Mouse (Mus musculus) forebrain, postnatal 0 days (tissue): ENCODE measurements around the gene Ddx60. TPM values are rescaled to one million over a fixed set of nuclear protein-coding genes. Genes with fewer than 3 reads are reported as not detected.

ENCODE experiments used
- ATAC-seq: fragments of 200-750 bp; cut with Nextera tagmentation; 2 replicates; pipeline ENCODE4 v1.8.0; 2017; ENCODE audit warnings: mild to moderate bottlenecking, moderate library complexity
- DNase-seq: peaks from one replicate; pipeline ENCODE4 v3.0.0-alpha.2; 2015
- H3K27ac ChIP-seq: fragments of 300-500 bp; sonication (generic); 2 replicates; pipeline ENCODE4 v1.5.1; 2014; ENCODE audit warnings: low read depth, mild to moderate bottlenecking, antibody characterized with exemption, low read length, moderate library complexity, mixed read lengths
- H3K27me3 ChIP-seq: fragments of 300-500 bp; sonication (generic); 2 replicates; pipeline ENCODE4 v1.6.1; 2014; ENCODE audit warnings: mild to moderate bottlenecking, low read length, mixed read lengths; ENCODE audit not compliant: insufficient read depth
- H3K36me3 ChIP-seq: fragments of 300-500 bp; sonication (generic); 2 replicates; pipeline ENCODE4 v1.6.1; 2014; ENCODE audit warnings: mild to moderate bottlenecking, moderate library complexity; ENCODE audit not compliant: insufficient read depth
- H3K4me1 ChIP-seq: fragments of 300-500 bp; sonication (generic); 2 replicates; pipeline ENCODE4 v1.6.1; 2014; ENCODE audit warnings: antibody characterized with exemption; ENCODE audit not compliant: insufficient read depth
- H3K4me2 ChIP-seq: fragments of 300-500 bp; sonication (generic); 2 replicates; pipeline ENCODE4 v1.6.1; 2014; ENCODE audit warnings: low read depth, mild to moderate bottlenecking, moderate library complexity
- H3K4me3 ChIP-seq: fragments of 300-500 bp; sonication (generic); 2 replicates; pipeline ENCODE4 v1.5.1; 2014; ENCODE audit warnings: low read depth, low read length, mixed read lengths
- H3K9ac ChIP-seq: fragments of 300-500 bp; sonication (generic); 2 replicates; pipeline ENCODE4 v1.6.1; 2014; ENCODE audit warnings: mild to moderate bottlenecking
- H3K9me3 ChIP-seq: fragments of 300-500 bp; sonication (generic); 2 replicates; pipeline ENCODE4 v1.6.1; 2016; ENCODE audit warnings: low read length
- CTCF ChIP-seq: sonication (generic); IDR thresholded peaks from 2 replicates; pipeline ENCODE4 v1.5.1; 2016; ENCODE audit warnings: antibody characterized with exemption, control low read depth, low read depth
- WGBS: fragments of 180-500 bp; shearing (Covaris S2); extraction: QIAGEN DNeasy Blood & Tissue Kit; methylation state at CpG from one replicate; pipeline ENCODE4 v1.1.7; 2014; 5-methylcytosine and 5-hydroxymethylcytosine counted together
- polyA plus RNA-seq: library from polyadenylated mRNA; unstranded; fragments of >200 nt; fragmentation: Nextera tagmentation; extraction: Ambion mirVana; gene quantifications from 2 replicates; pipeline ENCODE4 v1.2.1, GENCODE M21; 2015
- total RNA-seq: library from RNA; depleted of rRNA; stranded (reverse); fragments of >200 nt; gene quantifications from 2 replicates; pipeline ENCODE4 v1.2.3, GENCODE M21; 2014

Gene Ddx60
- total and polyA plus RNA-seq, 2 experiments from 2014 or later = 0.48 to 0.93 TPM

DNA sequence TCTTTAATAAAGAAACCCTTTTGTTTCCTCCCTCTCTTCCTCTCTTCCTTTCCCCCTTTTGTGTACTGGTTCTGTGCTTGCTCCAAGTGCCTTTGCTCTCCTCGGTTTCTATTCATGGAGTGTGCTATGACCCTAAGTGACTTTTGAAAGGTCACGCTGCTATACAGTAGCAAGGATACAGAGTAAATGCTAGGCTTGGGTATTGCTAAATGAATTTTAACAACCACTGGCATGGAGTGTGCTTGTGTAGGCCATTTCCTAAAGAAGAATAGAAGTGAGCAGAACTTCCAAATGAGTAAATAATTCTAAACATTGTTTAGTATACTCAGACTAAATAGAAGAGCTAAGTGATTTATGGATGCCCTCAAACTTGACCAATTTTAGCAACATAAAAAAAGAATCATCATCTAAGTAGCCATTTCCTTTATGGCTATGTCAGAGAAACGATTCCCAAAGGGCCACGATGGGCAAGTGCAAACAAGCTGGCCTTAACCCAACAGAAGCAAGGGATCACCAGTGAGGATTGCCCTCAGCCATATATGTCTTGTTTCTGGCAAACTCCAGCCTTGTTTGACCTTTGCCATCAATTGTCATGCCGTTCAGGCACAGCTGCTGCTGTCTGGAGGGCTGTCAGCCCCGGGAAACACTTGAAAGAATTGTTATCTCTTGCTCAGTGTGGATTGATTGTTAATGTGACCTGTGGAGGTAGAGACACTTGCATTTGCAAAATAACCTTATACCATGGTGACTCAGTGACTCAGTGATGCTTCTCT lies 58.0 kb downstream of the Ddx60 start:
- no peak for TF ChIP-seq CTCF
- H3K27ac ChIP-seq = no peak overlapping the region

DNA sequence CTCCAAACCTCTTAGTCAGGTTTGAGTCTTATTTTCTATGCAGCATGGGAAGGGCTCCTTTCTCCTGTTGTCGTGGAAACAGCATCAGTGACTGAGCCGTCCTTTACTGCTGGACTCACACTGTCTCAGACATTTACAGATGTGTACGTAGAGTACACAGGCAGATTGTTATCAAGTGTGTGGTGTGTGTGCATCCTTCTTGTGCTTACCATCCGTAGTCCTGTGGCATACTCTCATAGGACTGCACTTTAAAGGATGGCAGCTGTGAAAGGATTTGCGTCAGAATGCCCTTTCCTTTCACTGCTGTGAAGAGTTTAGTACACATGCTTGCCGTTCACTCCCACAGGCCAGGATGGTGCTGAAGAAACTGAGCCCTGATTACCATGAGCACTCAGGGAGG lies 61.6 kb downstream of the Ddx60 start:
- WGBS = 15% methylated on average over 6 of the region's 6 CpGs

More for the DNA sequence above, 58.0 kb downstream of the Ddx60 start:
- Histone ChIP-seq H3K27me3 (no peaks in the 10 kb centered on the region), H3K4me1 (no peaks in the 10 kb centered on the region), H3K4me3 (no peak overlapping the region), H3K36me3 (no peaks in the 10 kb centered on the region), H3K4me2 (no peak overlapping the region), H3K9ac (no peak overlapping the region), H3K9me3 (no peaks in the 10 kb centered on the region)
- no peak for ATAC-seq
- 73% methylated on average over 6 of the region's 6 CpGs for WGBS
- DNase-seq = no peak

DNA sequence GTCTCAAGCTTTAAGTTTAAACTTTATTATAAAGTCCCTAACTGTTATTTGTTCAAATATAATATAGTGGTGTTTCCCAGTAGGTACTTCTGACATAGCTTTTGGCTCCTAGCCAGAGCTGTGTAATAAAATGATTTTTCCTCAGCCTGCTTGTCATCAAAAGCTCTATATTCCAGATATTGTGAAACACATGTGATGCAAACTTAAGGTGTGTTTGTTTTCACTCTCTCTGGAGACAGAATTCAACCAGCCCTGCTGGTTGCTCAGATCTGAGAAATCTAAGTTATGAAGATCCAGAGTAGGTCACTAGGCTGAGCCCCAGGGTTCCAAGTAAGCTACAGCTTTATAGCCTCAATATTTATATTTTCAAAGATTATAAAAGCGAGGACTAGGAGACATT lies 64.9 kb downstream of the Ddx60 start:
- Histone ChIP-seq H3K4me1 (no peaks in the 10 kb centered on the region), H3K9me3 (no peaks in the 10 kb centered on the region), H3K27ac (no peak overlapping the region), H3K9ac (no peak overlapping the region), H3K4me2 (no peak overlapping the region), H3K4me3 (no peak overlapping the region), H3K36me3 (no peaks in the 10 kb centered on the region), H3K27me3 (no peaks in the 10 kb centered on the region)
- no peak for ATAC-seq
- no peak for TF ChIP-seq CTCF
- no peak for DNase-seq
- 88% methylated on average over 1 of the region's 1 CpGs for WGBS

More for the DNA sequence above, 61.6 kb downstream of the Ddx60 start:
- no peak for TF ChIP-seq CTCF
- Histone ChIP-seq H3K9me3 (no peaks in the 10 kb centered on the region), H3K36me3 (no peaks in the 10 kb centered on the region), H3K4me1 (no peaks in the 10 kb centered on the region), H3K27me3 (no peaks in the 10 kb centered on the region), H3K4me3 (no peak overlapping the region), H3K4me2 (no peak overlapping the region), H3K27ac (no peak overlapping the region), H3K9ac (no peak overlapping the region)
- ATAC-seq (peak; percentile 66), DNase-seq (peak; percentile 18)

DNA sequence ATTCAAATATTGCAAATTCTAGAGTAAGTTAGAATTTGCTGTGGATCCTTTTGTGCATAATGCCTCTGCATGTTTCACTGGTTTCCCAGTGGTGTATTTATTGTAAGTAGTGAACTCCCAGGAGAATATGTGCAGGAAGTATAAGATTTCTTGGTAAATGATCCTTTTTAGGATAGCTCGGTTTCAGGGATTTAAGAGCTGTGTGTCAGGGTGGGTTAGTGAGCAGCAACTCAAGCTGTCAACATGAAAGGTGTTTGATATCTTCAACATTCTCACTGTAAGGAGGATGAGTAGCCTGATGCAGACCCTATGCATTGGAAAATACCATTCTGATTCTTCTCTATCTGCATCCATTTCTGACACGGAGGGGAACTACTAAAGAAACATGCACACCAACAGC lies 69.2 kb downstream of the Ddx60 start:
- WGBS = 91% methylated on average over 2 of the region's 2 CpGs
- H3K36me3 ChIP-seq = no peaks in the 10 kb centered on the region
- no peak overlapping the region for H3K4me3 ChIP-seq
- DNase-seq = no peak
- no peaks in the 10 kb centered on the region for H3K4me1 ChIP-seq
- H3K9me3 ChIP-seq = no peaks in the 10 kb centered on the region
- no peak for TF ChIP-seq CTCF
- no peaks in the 10 kb centered on the region for H3K27me3 ChIP-seq
- no peak overlapping the region for H3K9ac ChIP-seq
- no peak overlapping the region for H3K27ac ChIP-seq
- no peak overlapping the region for H3K4me2 ChIP-seq
- no peak for ATAC-seq

DNA sequence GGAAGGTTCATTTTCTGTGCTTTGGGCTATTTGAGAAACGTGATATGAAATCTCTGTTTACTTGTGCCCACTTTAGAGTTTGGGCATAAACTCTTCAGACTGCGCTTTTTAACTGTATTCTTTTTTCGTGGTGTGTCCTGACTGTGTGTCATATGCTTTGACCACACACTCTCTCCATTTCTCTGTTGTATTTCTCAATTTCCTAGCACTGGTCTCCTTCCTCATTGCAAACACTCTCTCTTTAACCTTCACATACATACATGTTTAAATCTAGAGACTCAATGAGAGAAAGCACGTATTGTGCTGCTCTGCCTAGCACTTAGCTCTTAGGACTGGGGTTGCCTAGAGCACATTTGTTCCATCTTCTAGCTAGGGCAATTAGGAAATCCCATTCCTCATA lies 86.3 kb downstream of the Ddx60 start:
- TF ChIP-seq CTCF = no peak
- Histone ChIP-seq H3K4me2 (no peak overlapping the region), H3K9me3 (no peaks in the 10 kb centered on the region), H3K4me3 (no peak overlapping the region), H3K4me1 (no peaks in the 10 kb centered on the region), H3K36me3 (no peaks in the 10 kb centered on the region), H3K9ac (no peak overlapping the region), H3K27me3 (no peaks in the 10 kb centered on the region), H3K27ac (no peak overlapping the region)
- 89% methylated on average over 4 of the region's 4 CpGs for WGBS
- DNase-seq (no peak), ATAC-seq (no peak)

DNA sequence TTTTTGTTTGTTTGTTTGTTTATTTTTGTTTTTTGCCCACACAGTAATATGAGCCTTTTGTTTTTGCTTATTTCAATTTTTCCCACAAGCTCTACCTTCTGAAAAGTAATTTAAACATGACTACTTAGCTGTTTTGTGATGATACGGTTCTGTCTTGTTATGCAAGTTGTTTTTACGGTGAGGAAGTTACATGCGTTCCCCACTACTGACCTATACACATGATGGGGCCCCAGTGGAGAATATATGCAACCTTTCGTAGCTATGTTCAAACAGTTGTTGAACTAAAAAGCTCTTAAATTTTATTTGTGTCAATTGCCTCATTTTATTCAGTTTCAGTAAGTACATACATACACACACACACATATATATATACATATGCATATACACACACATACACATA lies 86.7 kb downstream of the Ddx60 start:
- Histone ChIP-seq H3K4me2 (no peak overlapping the region), H3K4me1 (no peaks in the 10 kb centered on the region), H3K36me3 (no peaks in the 10 kb centered on the region), H3K27me3 (no peaks in the 10 kb centered on the region), H3K9ac (no peak overlapping the region), H3K9me3 (no peaks in the 10 kb centered on the region), H3K4me3 (no peak overlapping the region), H3K27ac (no peak overlapping the region)
- 93% methylated on average over 4 of the region's 4 CpGs for WGBS
- TF ChIP-seq CTCF = no peak
- ATAC-seq (no peak), DNase-seq (no peak)

DNA sequence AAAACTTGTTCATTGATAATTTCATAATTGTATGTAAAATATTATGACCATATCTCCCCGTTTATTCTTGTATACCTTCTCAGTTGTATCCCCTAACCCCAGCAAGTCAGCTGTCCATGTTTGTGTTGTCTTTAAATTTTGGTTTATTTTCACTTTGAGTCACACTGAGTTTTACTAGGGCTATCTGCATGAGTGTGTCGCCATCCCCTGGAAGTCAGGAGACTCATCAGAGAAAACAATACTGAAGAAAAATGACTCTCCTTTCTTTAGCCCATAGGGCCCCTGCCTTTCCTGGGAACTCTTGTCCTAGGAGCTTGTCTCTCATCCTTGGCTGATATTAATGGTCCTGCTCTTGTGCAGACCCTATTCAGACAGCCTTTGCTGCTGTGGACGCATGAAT lies 106.5 kb downstream of the Ddx60 start:
- peak; percentile 26 for TF ChIP-seq CTCF
- Histone ChIP-seq H3K4me2 (no peak overlapping the region), H3K36me3 (no peaks in the 10 kb centered on the region), H3K4me3 (no peak overlapping the region), H3K9me3 (no peaks in the 10 kb centered on the region), H3K27ac (no peak overlapping the region), H3K27me3 (no peaks in the 10 kb centered on the region), H3K9ac (no peak overlapping the region), H3K4me1 (no peaks in the 10 kb centered on the region)
- no peak for ATAC-seq
- no peak for DNase-seq
- 78% methylated on average over 3 of the region's 3 CpGs for WGBS
